ENCODE assay signal across 25 mouse cellular contexts in the genomic region with DNA sequence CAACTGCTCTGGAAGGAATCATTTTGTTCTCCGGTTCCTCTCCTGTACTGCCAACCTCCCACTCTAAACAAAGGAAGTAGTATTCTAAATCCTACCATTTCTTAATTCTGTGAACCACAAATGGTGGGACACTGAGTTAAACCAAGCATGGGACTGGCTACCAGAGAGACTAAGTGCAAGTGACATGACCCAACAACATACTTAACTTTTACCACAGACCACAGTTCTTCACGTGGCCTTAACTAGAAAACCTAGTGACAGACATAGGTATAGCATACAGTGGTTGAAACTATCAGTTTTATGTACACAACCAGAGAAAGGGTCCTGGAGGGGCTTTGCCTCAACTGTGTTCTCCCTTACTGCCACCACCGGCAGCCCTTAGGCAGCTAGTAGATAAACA. TPM values are rescaled to one million over a fixed set of nuclear protein-coding genes. Genes with fewer than 3 reads are reported as not detected.
DNase-seq lines count a peak whose midpoint lies in the region; ATAC-seq and TF ChIP-seq lines count a peak whose summit lies in the region.
"Had no signal": no experiment of that assay in that cellular context is flagged by ENCODE, and none has a peak within 500 bp of the region (broad histone marks: within the 10 kb centered on the region; RNA-seq: fewer than 3 reads in every experiment).

No protein-coding gene starts in this region.

- no peak; the same call in 1 of the 2 replicates for TF ChIP-seq CTCF in layer of hippocampus, adult 2 months (conservative IDR thresholded peaks at IDR 0.05)

- H3K4me3 ChIP-seq in layer of hippocampus, adult 2 months: no peak overlapping the region
- H3K4me3 ChIP-seq: forebrain, embryonic 10.5 days; forebrain, embryonic 13.5 days; heart, embryonic 10.5 days; heart, embryonic 13.5 days; hindbrain, embryonic 15.5 days; intestine, embryonic 15.5 days had no signal

- DNase-seq in layer of hippocampus, adult 2 months (ENCODE audit: low spot score in 2 of 2): no peak
- DNase-seq in layer of hippocampus, postnatal 14 days (ENCODE audit: low spot score in 2 of 2): no peak
- no peak for DNase-seq in MN1 (ENCODE audit: low spot score)
- DNase-seq in spleen, adult 18-20 months: no peak
- DNase-seq in cerebellum, postnatal 4 days (ENCODE audit: low spot score in 2 of 2): no peak
- DNase-seq: adrenal gland, postnatal 10 days; adrenal gland, postnatal 36 days; cerebellum, adult 2 months; cerebellum, adult 9-11 months; cerebellum, postnatal 25 days; gastrocnemius, postnatal 10 days; gastrocnemius, postnatal 36 days; heart, adult 18-20 months; heart, postnatal 14 days; heart, postnatal 4 days had no signal

- peak overlapping the region; percentile 28; the same call in 1 of the 2 replicates for H3K27ac ChIP-seq in layer of hippocampus, adult 2 months
- H3K27ac ChIP-seq: forebrain, embryonic 10.5 days; forebrain, embryonic 13.5 days; heart, embryonic 10.5 days; heart, embryonic 13.5 days; hindbrain, embryonic 15.5 days; intestine, embryonic 15.5 days had no signal

- ATAC-seq in granulocyte monocyte progenitor cell, adult 5-6 weeks (replicated peaks; ENCODE audit: poor library complexity, severe bottlenecking): peak; percentile 81
- peak; percentile 75 for ATAC-seq in megakaryocyte progenitor cell, adult 5-6 weeks (replicated peaks; ENCODE audit: poor library complexity)
- ATAC-seq: forebrain, embryonic 13.5 days; forebrain, embryonic 16.5 days; intestine, embryonic 15.5 days; Patski had no signal

RNA-seq across cellular contexts. Expression of gene Ndufv2, which starts 8.7 kb away (rescaled TPM):
- 100 to 1,000 TPM; 233 to 261 TPM for total RNA-seq in layer of hippocampus, adult 2 months (2021)
- 100 to 1,000 TPM; 252 to 265 TPM for total RNA-seq in layer of hippocampus, postnatal 14 days (2021)
- 203 and 207 TPM in 2 replicates for total RNA-seq in granulocyte monocyte progenitor cell, adult 5-6 weeks (2014; fragmentation: Nextera tagmentation)
- 229 and 314 TPM in 2 replicates for total RNA-seq in granulocyte monocyte progenitor cell, adult 5-6 weeks (2017)
- total RNA-seq in megakaryocyte progenitor cell, adult 5-6 weeks (2015): 238 and 242 TPM in 2 replicates
- total RNA-seq in megakaryocyte progenitor cell, adult 5-6 weeks (2017): 243 and 254 TPM in 2 replicates

RNA-seq across cellular contexts. Expression of gene Ankrd12, which starts 15.8 kb away (rescaled TPM):
- total RNA-seq in layer of hippocampus, adult 2 months (2021): 100 to 1,000 TPM; 229 to 237 TPM
- total RNA-seq in layer of hippocampus, postnatal 14 days (2021): 100 to 1,000 TPM; 101 to 104 TPM
- 63.2 and 66.1 TPM in 2 replicates for total RNA-seq in granulocyte monocyte progenitor cell, adult 5-6 weeks (2014; fragmentation: Nextera tagmentation)
- 44.9 and 62.0 TPM in 2 replicates for total RNA-seq in granulocyte monocyte progenitor cell, adult 5-6 weeks (2017)
- total RNA-seq in megakaryocyte progenitor cell, adult 5-6 weeks (2015): 52.8 and 60.3 TPM in 2 replicates
- 48.1 and 73.1 TPM in 2 replicates for total RNA-seq in megakaryocyte progenitor cell, adult 5-6 weeks (2017)

RNA-seq across cellular contexts. Expression of gene Washc1, which starts 18.7 kb away (rescaled TPM):
- total RNA-seq in layer of hippocampus, adult 2 months (2021): 10 to 100 TPM; 44.2 to 48.1 TPM
- 10 to 100 TPM; 44.3 to 45.7 TPM for total RNA-seq in layer of hippocampus, postnatal 14 days (2021)
- total RNA-seq in granulocyte monocyte progenitor cell, adult 5-6 weeks (2014; fragmentation: Nextera tagmentation): 19.3 and 28.6 TPM in 2 replicates
- 22.5 and 25.5 TPM in 2 replicates for total RNA-seq in granulocyte monocyte progenitor cell, adult 5-6 weeks (2017)
- 14.7 and 15.1 TPM in 2 replicates for total RNA-seq in megakaryocyte progenitor cell, adult 5-6 weeks (2015)
- total RNA-seq in megakaryocyte progenitor cell, adult 5-6 weeks (2017): 22.5 and 29.8 TPM in 2 replicates

RNA-seq across cellular contexts. Expression of gene Ddx11, which starts 30.7 kb away (rescaled TPM):
- total RNA-seq in layer of hippocampus, adult 2 months (2021): 1 to 10 TPM; 1.1 to 1.5 TPM
- 1 to 10 TPM; 3.2 to 3.7 TPM for total RNA-seq in layer of hippocampus, postnatal 14 days (2021)
- 21.8 and 28.2 TPM in 2 replicates for total RNA-seq in granulocyte monocyte progenitor cell, adult 5-6 weeks (2014; fragmentation: Nextera tagmentation)
- total RNA-seq in granulocyte monocyte progenitor cell, adult 5-6 weeks (2017): 21.5 and 24.0 TPM in 2 replicates
- 13.4 and 17.3 TPM in 2 replicates for total RNA-seq in megakaryocyte progenitor cell, adult 5-6 weeks (2015)
- 18.4 and 23.3 TPM in 2 replicates for total RNA-seq in megakaryocyte progenitor cell, adult 5-6 weeks (2017)
